Mouse (Mus musculus) embryonic facial prominence, embryonic 10.5 days (tissue): ENCODE results near the gene Pramel3. TPM values are rescaled to one million over a fixed set of nuclear protein-coding genes. Genes with fewer than 3 reads are reported as not detected.
"Not testable (repeated sequence)": the region's sequence is repeated elsewhere in the genome, so short reads cannot be mapped to it uniquely, and the experiment has no call there.

ENCODE experiments used
- DNase-seq: peaks from one replicate; pipeline ENCODE4 v3.0.0-alpha.2; 2017; ENCODE audit warnings: low spot score
- H3K27ac ChIP-seq: fragments of 300-500 bp; sonication (generic); replicated peaks from 2 replicates; pipeline ENCODE4 v1.5.1; 2016; ENCODE audit warnings: mild to moderate bottlenecking
- H3K27me3 ChIP-seq: fragments of 300-500 bp; sonication (generic); replicated peaks from 2 replicates; pipeline ENCODE4 v1.6.1; 2016; ENCODE audit warnings: low read depth, mild to moderate bottlenecking; ENCODE audit not compliant: poor library complexity, severe bottlenecking
- H3K36me3 ChIP-seq: fragments of 300-500 bp; sonication (generic); replicated peaks from 2 replicates; pipeline ENCODE4 v1.6.1; 2016; ENCODE audit warnings: mild to moderate bottlenecking, moderate library complexity
- H3K4me1 ChIP-seq: fragments of 300-500 bp; sonication (generic); 2 replicates; pipeline ENCODE4 v1.6.1; 2016
- H3K4me3 ChIP-seq: fragments of 300-500 bp; sonication (generic); 2 replicates; pipeline ENCODE4 v1.5.1; 2016; ENCODE audit warnings: mild to moderate bottlenecking, moderate library complexity
- H3K9me3 ChIP-seq: fragments of 300-500 bp; sonication (generic); 2 replicates; pipeline ENCODE4 v1.6.1; 2016; ENCODE audit warnings: mild to moderate bottlenecking
- WGBS: fragments of 180-500 bp; shearing (Covaris S2); methylation state at CpG from one replicate; pipeline ENCODE4 v1.1.7; 2016; 5-methylcytosine and 5-hydroxymethylcytosine counted together
- polyA plus RNA-seq: library from polyadenylated mRNA; unstranded; fragments of >200 nt; fragmentation: Nextera tagmentation; extraction: Ambion mirVana; gene quantifications from 2 replicates; pipeline ENCODE4 v1.2.1, GENCODE M21; 2016

Pramel3 gene
- polyA plus RNA-seq = not detected in 2 replicates

DNA sequence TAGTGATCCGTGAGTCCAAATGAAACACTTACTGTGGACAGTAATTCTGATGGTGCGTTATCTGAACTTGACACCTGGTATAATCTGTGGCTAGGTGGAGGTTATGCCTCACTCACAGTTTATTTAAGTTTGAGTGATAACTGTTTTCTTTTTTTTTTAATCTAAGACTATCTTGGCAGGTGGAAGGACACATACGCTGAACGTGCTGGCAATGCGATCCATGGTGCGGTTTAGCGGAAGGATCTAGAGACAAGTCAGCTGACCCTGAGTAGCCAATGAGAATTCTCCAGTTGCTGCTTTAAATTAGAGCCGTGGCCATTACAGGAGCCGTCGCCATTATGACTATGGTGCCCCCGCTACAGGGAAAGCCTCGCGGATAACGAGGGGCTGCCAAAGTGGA is at the start of gene Pramel3:
TSS of gene Pramel3 (plus strand) at position 301 of the 400 bp plus-strand sequence.
- not testable (repeated sequence) for DNase-seq, H3K36me3 ChIP-seq, H3K4me3 ChIP-seq, H3K4me1 ChIP-seq, H3K27ac ChIP-seq, H3K9me3 ChIP-seq, H3K27me3 ChIP-seq
- 95% methylated on average over 14 of the region's 14 CpGs for WGBS

DNA sequence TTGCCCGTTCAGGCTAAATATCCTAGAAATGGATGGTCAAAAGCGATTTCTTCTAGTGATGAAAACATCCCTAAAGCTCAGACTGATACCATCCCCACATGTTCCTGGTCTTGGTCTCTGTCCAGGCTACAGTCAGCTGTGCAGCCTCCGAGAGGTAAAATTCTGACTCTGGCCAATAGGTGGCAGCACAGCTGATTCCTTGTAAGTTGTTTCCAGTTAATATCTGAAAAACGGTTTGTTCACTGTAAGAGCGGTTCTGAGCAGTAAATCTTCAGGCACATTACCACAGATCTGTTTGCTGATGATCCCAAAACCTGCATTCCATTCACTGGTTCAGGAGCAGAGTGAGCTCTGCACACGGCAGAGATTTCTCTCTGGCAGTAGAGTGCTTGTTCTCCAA is 58.6 kb downstream of the Pramel3 start:
- 44% methylated on average over 3 of the region's 6 CpGs for WGBS
- H3K27ac ChIP-seq, H3K4me1 ChIP-seq, H3K27me3 ChIP-seq, H3K36me3 ChIP-seq, H3K4me3 ChIP-seq, H3K9me3 ChIP-seq, DNase-seq: not testable (repeated sequence)

DNA sequence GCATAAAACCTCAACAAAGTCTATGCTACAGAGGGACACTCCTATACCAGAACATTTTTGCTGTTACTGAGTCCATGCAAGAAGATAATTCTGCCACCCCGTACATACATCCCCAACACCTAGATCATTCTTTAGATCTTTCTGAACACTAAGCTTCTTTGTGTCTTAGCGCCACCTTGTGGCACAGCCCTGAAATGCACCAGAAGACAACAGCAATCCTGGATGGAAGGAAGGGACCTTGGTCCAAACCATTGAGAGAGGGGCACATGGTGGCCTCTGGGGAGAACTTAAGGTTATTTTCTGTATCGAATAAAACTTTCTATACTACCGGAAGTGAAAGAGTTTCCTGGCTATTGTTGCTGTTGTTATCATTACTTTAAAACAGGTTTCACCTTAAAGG is 59.8 kb downstream of the Pramel3 start:
- DNase-seq, H3K36me3 ChIP-seq, H3K27ac ChIP-seq, H3K27me3 ChIP-seq, H3K9me3 ChIP-seq, H3K4me1 ChIP-seq, H3K4me3 ChIP-seq: not testable (repeated sequence)
- WGBS = no CpG with 5 or more reads among the region's 4 CpGs

Other genes with a start within 250 kb of the Pramel3 start
- not detected in 2 replicates for gene Gm15023, start 124.7 kb upstream of the Pramel3 start, polyA plus RNA-seq
- 0.62 and 1.7 TPM in 2 replicates for gene Tceal6, start 91.6 kb upstream of the Pramel3 start, polyA plus RNA-seq
- not detected in 2 replicates for gene Gm5128, start 71.0 kb downstream of the Pramel3 start, polyA plus RNA-seq
- not detected in 2 replicates for gene Gm7903, start 131.5 kb downstream of the Pramel3 start, polyA plus RNA-seq
- gene AV320801, start 192.3 kb downstream of the Pramel3 start, polyA plus RNA-seq = not detected in 2 replicates